Mouse (Mus musculus): Measurements from ENCODE around the gene Gpr37l1.
A peak's percentile ranks its signal among the peaks of the same experiment; 100 is the strongest.
"Not testable (repeated sequence)": the region's sequence is repeated elsewhere in the genome, so short reads cannot be mapped to it uniquely, and the experiment has no call there.

DNA sequence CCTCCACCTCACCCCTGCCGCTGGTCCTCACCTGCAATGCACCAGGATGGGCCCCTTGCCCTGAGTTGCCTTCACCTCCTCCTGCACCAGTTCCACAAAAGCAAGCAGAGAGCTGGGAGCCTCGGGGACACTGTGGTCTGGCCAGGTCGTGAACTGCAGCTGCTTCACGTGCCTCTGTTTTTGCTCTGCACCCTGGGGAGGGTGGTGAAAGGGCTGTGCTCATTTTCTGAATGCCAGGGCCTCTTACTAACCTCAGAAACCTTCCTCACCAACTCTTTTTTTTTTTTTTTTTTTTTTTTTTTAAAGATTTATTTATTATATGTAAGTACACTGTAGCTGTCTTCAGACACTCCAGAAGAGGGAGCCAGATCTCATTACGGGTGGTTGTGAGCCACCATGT, 56.2 kb downstream of the Gpr37l1 start:
- not testable (repeated sequence) for TF ChIP-seq POLR2A (IDR thresholded peaks at IDR 0.05; ENCODE audit: borderline replicate concordance, control insufficient read depth, low read depth, low read length)
- TF ChIP-seq CTCF (IDR thresholded peaks at IDR 0.05; ENCODE audit: control insufficient read depth, insufficient read depth, low read length), result 0 out of 2 replicates have a peak, but pooled peaks have one; percentile 5

Data from bone marrow, adult 2 months (tissue).